Mouse (Mus musculus): ENCODE results near the gene Ube2d2b.
A peak's percentile ranks its signal among the peaks of the same experiment; 100 is the strongest.

The Ube2d2b gene

GRCm38 (mm10) chr5:107829998-107830560, at the start of gene Ube2d2b:
Gene Ube2d2b (plus strand): TSS chr5:107830099.
- no peak for DNase-seq (ENCODE audit: low spot score in 2 of 2)

GRCm38 (mm10) chr5:107782360-107782759, 47.5 kb upstream of the Ube2d2b start:
- DNase-seq (ENCODE audit: low spot score in 2 of 2) = no peak

- no peak for DNase-seq (ENCODE audit: low spot score in 2 of 2)
These were observed 42.0 kb upstream of the Ube2d2b start for GRCm38 (mm10) chr5:107787682-107788443.

- peak in 1 of 2 experiments; percentile 35 for DNase-seq (ENCODE audit: low spot score in 2 of 2)
These were observed 40.4 kb upstream of the Ube2d2b start for GRCm38 (mm10) chr5:107789492-107789891.

- no peak for DNase-seq (ENCODE audit: low spot score in 2 of 2)
These were observed 37.9 kb upstream of the Ube2d2b start for GRCm38 (mm10) chr5:107791966-107792365.

- DNase-seq (ENCODE audit: low spot score in 2 of 2) = no peak
These were observed 37.4 kb upstream of the Ube2d2b start for GRCm38 (mm10) chr5:107792516-107792915.

- DNase-seq (ENCODE audit: low spot score in 2 of 2) = no peak
These were observed 36.6 kb upstream of the Ube2d2b start for GRCm38 (mm10) chr5:107793258-107793657.

- no peak for DNase-seq (ENCODE audit: low spot score in 2 of 2)
These were observed 36.0 kb upstream of the Ube2d2b start for GRCm38 (mm10) chr5:107793927-107794326.

- DNase-seq (ENCODE audit: low spot score in 2 of 2) = no peak
These were observed 31.6 kb upstream of the Ube2d2b start for GRCm38 (mm10) chr5:107798290-107798689.

GRCm38 (mm10) chr5:107801234-107801633, 28.7 kb upstream of the Ube2d2b start:
- no peak for DNase-seq (ENCODE audit: low spot score in 2 of 2)

GRCm38 (mm10) chr5:107802621-107803020, 27.3 kb upstream of the Ube2d2b start:
- DNase-seq (ENCODE audit: low spot score in 2 of 2) = no peak

- no peak for DNase-seq (ENCODE audit: low spot score in 2 of 2)
These were observed 22.4 kb upstream of the Ube2d2b start for GRCm38 (mm10) chr5:107807496-107807895.

- DNase-seq (ENCODE audit: low spot score in 2 of 2) = no peak
These were observed 15.2 kb upstream of the Ube2d2b start for GRCm38 (mm10) chr5:107814651-107815050.

- no peak for DNase-seq (ENCODE audit: low spot score in 2 of 2)
These were observed 7.4 kb upstream of the Ube2d2b start for GRCm38 (mm10) chr5:107822521-107822920.

- no peak for DNase-seq (ENCODE audit: low spot score in 2 of 2)
These were observed 1.5 kb downstream of the Ube2d2b start for GRCm38 (mm10) chr5:107831351-107831750.

GRCm38 (mm10) chr5:107834287-107834686, 4.4 kb downstream of the Ube2d2b start:
- DNase-seq (ENCODE audit: low spot score in 2 of 2) = no peak

- DNase-seq (ENCODE audit: low spot score in 2 of 2) = no peak
These were observed 9.2 kb downstream of the Ube2d2b start for GRCm38 (mm10) chr5:107838891-107839644.

GRCm38 (mm10) chr5:107840549-107841238, 10.8 kb downstream of the Ube2d2b start:
- DNase-seq (ENCODE audit: low spot score in 2 of 2) = no peak

GRCm38 (mm10) chr5:107847349-107847748, 17.4 kb downstream of the Ube2d2b start:
- DNase-seq (ENCODE audit: low spot score in 2 of 2) = no peak

- DNase-seq (ENCODE audit: low spot score in 2 of 2) = no peak
These were observed 17.9 kb downstream of the Ube2d2b start for GRCm38 (mm10) chr5:107847817-107848216.

GRCm38 (mm10) chr5:107848964-107849363, 19.1 kb downstream of the Ube2d2b start:
- no peak for DNase-seq (ENCODE audit: low spot score in 2 of 2)

GRCm38 (mm10) chr5:107853807-107854206, 23.9 kb downstream of the Ube2d2b start:
- DNase-seq (ENCODE audit: low spot score in 2 of 2) = no peak
